In genomic region chr1:25729844-25730243, GRCm38 (mm10) we compare ENCODE assay signal across 22 mouse cellular contexts.
A peak's percentile ranks its signal among the peaks of the same experiment; 100 is the strongest.
DNase-seq lines count a peak whose midpoint lies in the region; ATAC-seq lines count a peak whose summit lies in the region.
"Had no signal": no experiment of that assay in that cellular context is flagged by ENCODE, and none has a peak within 500 bp of the region (broad histone marks: within the 10 kb centered on the region; RNA-seq: fewer than 3 reads in every experiment).

No protein-coding gene starts in this region.

- H3K36me3 ChIP-seq in kidney, embryonic 15.5 days, result no peaks in the 10 kb centered on the region
- H3K36me3 ChIP-seq: embryonic facial prominence, embryonic 15.5 days; forebrain, embryonic 10.5 days; heart, embryonic 10.5 days; hindbrain, embryonic 12.5 days had no signal

- no peak overlapping the region for H3K4me3 ChIP-seq in kidney, embryonic 15.5 days (replicated peaks)
- H3K4me3 ChIP-seq: embryonic facial prominence, embryonic 15.5 days; erythroblast, embryonic 14.5 days; forebrain, embryonic 10.5 days; heart, embryonic 10.5 days; hindbrain, embryonic 12.5 days had no signal

- no peaks in the 10 kb centered on the region for H3K27me3 ChIP-seq in kidney, embryonic 15.5 days
- H3K27me3 ChIP-seq: embryonic facial prominence, embryonic 15.5 days; hindbrain, embryonic 12.5 days had no signal

- no peaks in the 10 kb centered on the region for H3K9me3 ChIP-seq in kidney, embryonic 15.5 days (replicated peaks)
- H3K9me3 ChIP-seq: embryonic facial prominence, embryonic 15.5 days; forebrain, embryonic 10.5 days; heart, embryonic 10.5 days; hindbrain, embryonic 12.5 days had no signal

- 92% methylated on average over 5 of the region's 5 CpGs for WGBS in kidney, embryonic 15.5 days

- H3K4me2 ChIP-seq in kidney, embryonic 15.5 days, result no peak overlapping the region
- H3K4me2 ChIP-seq: embryonic facial prominence, embryonic 15.5 days; hindbrain, embryonic 12.5 days had no signal

- no peak overlapping the region for H3K9ac ChIP-seq in kidney, embryonic 15.5 days
- H3K9ac ChIP-seq: embryonic facial prominence, embryonic 15.5 days; hindbrain, embryonic 12.5 days had no signal

- ATAC-seq in kidney, embryonic 15.5 days (replicated peaks; ENCODE audit: low FRiP score), result no peak
- ATAC-seq: activated CD4-positive, CD25-positive, alpha-beta regulatory T cell, adult 4 months; forebrain, embryonic 14.5 days; hindbrain, postnatal 0 days had no signal

- no peak overlapping the region for H3K27ac ChIP-seq in kidney, embryonic 15.5 days
- H3K27ac ChIP-seq: embryonic facial prominence, embryonic 15.5 days; forebrain, embryonic 10.5 days; heart, embryonic 10.5 days; hindbrain, embryonic 12.5 days; hindbrain, postnatal 0 days had no signal

- peak; percentile 80 for DNase-seq in brain, adult 2 months (ENCODE audit: low read depth, low spot score)
- peak; percentile 34 to 37 for DNase-seq in cerebellum, adult 18-20 months
- peak; percentile 63 for DNase-seq in cerebellum, adult 9-11 months
- peak; percentile 10 to 30 for DNase-seq in cerebellum, postnatal 36 days
- no peak for DNase-seq in T-cell, adult 2 months (ENCODE audit: low spot score)
- no peak for DNase-seq in spleen, adult 12 weeks (ENCODE audit: low spot score)
- DNase-seq: adrenal gland, postnatal 14 days; embryo, embryonic 11 days; gastrocnemius, postnatal 36 days; heart, adult 11 months; heart, postnatal 10 days; heart, postnatal 4 days; kidney, adult 11 months had no signal

- H3K4me1 ChIP-seq in kidney, embryonic 15.5 days, result no peaks in the 10 kb centered on the region
- H3K4me1 ChIP-seq: embryonic facial prominence, embryonic 15.5 days; forebrain, embryonic 10.5 days; heart, embryonic 10.5 days; hindbrain, embryonic 12.5 days had no signal

Comparison
In these comparisons a context has a peak if more than half of its experiments do, and no peak if none do; other contexts are left out.
1. DNase-seq: peak in brain, adult 2 months (single experiment), cerebellum, adult 18-20 months (2 of 2), cerebellum, adult 9-11 months (single experiment) and cerebellum, postnatal 36 days (2 of 2); none in T-cell, adult 2 months (single experiment) and spleen, adult 12 weeks (single experiment).